Mouse (Mus musculus) kidney, embryonic 14.5 days (tissue): ENCODE measurements around the gene Cdip1. TPM values are rescaled to one million over a fixed set of nuclear protein-coding genes. Genes with fewer than 3 reads are reported as not detected.

ENCODE experiments used
- ATAC-seq: fragments of 200-750 bp; cut with Nextera tagmentation; 2 replicates; pipeline ENCODE4 v1.8.0; 2017; ENCODE audit warnings: moderate number of reproducible peaks, mild to moderate bottlenecking, moderate TSS enrichment, moderate library complexity; ENCODE audit not compliant: low FRiP score, low TSS enrichment
- H3K27ac ChIP-seq: fragments of 300-500 bp; sonication (generic); 2 replicates; pipeline ENCODE4 v1.5.1; 2014; ENCODE audit warnings: low read depth, mild to moderate bottlenecking, low read length, moderate library complexity, mixed read lengths
- H3K27me3 ChIP-seq: fragments of 300-500 bp; sonication (generic); 2 replicates; pipeline ENCODE4 v1.6.1; 2014; ENCODE audit warnings: mild to moderate bottlenecking, low read length; ENCODE audit not compliant: control insufficient read depth, insufficient read depth
- H3K36me3 ChIP-seq: fragments of 300-500 bp; sonication (generic); 2 replicates; pipeline ENCODE4 v1.6.1; 2014; ENCODE audit warnings: low read length, mixed read lengths; ENCODE audit not compliant: control insufficient read depth, insufficient read depth
- H3K4me1 ChIP-seq: fragments of 300-500 bp; sonication (generic); 2 replicates; pipeline ENCODE4 v1.6.1; 2014; ENCODE audit warnings: low read length, mixed read lengths; ENCODE audit not compliant: control insufficient read depth, insufficient read depth
- H3K4me2 ChIP-seq: fragments of 300-500 bp; sonication (generic); replicated peaks from 2 replicates; pipeline ENCODE4 v1.6.1; 2014; ENCODE audit warnings: low read depth, mild to moderate bottlenecking, low read length
- H3K4me3 ChIP-seq: fragments of 300-500 bp; sonication (generic); 2 replicates; pipeline ENCODE4 v1.5.1; 2014; ENCODE audit warnings: mild to moderate bottlenecking, low read length
- H3K9ac ChIP-seq: fragments of 300-500 bp; sonication (generic); 2 replicates; pipeline ENCODE4 v1.6.1; 2014; ENCODE audit warnings: low read depth, mild to moderate bottlenecking, low read length, moderate library complexity
- H3K9me3 ChIP-seq: fragments of 300-500 bp; sonication (generic); 2 replicates; pipeline ENCODE4 v1.6.1; 2016; ENCODE audit warnings: low read length; ENCODE audit not compliant: control insufficient read depth
- WGBS: fragments of 180-500 bp; shearing (Covaris S2); extraction: QIAGEN DNeasy Blood & Tissue Kit; methylation state at CpG from one replicate; pipeline ENCODE4 v1.1.7; 2014; 5-methylcytosine and 5-hydroxymethylcytosine counted together
- polyA plus RNA-seq: library from polyadenylated mRNA; unstranded; fragments of >200 nt; fragmentation: Nextera tagmentation; extraction: Ambion mirVana; gene quantifications from 2 replicates; pipeline ENCODE4 v1.2.1, GENCODE M21; 2014

Cdip1 gene
- polyA plus RNA-seq, 1 experiment from 2014 or later = 98.0 TPM

GRCm38 (mm10) chr16:4778940-4779339, 11.2 kb downstream of the Cdip1 start:
- peaks cover 2% of the 10 kb centered on the region; the same call in 1 of the 2 replicates for H3K36me3 ChIP-seq
- no peaks in the 10 kb centered on the region; the same call in 1 of the 2 replicates for H3K4me1 ChIP-seq
- ATAC-seq = no peak
- H3K9ac ChIP-seq = no peak overlapping the region
- H3K4me3 ChIP-seq = no peak overlapping the region
- H3K27me3 ChIP-seq = no peaks in the 10 kb centered on the region
- no peak overlapping the region for H3K4me2 ChIP-seq
- WGBS = 98% methylated on average over 4 of the region's 4 CpGs
- H3K9me3 ChIP-seq = no peaks in the 10 kb centered on the region
- H3K27ac ChIP-seq = no peak overlapping the region

DNA sequence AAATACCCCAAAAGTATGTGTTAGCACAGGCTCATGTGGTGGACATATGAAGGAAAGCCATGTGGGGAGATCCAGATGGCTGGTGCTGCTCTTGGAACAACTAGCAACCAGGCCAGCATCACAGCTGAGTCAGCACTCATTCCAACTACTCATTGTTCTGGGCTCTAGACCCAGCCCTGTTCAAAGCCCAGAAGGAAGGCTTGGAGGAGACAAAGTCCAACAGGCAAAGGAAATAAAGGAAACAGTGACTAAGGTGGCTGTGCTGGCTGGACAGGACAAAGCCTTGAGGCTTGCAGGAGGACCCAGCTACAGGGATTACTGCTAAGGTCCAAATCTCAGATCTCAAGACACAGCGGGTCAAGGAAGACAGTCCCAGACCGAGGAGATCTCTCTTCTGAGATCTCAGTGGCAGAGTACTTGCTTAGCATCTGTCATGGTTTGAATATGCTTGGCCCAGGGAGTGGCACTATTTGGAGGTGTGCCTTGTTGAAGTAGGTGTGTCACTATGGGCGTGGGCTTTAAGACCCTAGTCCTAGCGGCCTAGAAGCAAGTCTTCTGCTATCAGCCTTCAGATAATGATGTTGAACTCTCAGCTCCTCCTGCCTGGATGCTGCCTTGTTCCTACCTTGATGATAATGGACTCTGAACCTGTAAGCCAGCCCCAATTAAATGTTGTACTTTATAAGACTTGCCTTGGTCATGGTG, 12.0 kb downstream of the Cdip1 start:
- Histone ChIP-seq H3K9ac (no peak overlapping the region), H3K36me3 (no peaks in the 10 kb centered on the region), H3K27ac (no peak overlapping the region), H3K9me3 (no peaks in the 10 kb centered on the region), H3K27me3 (no peaks in the 10 kb centered on the region), H3K4me3 (no peak overlapping the region), H3K4me1 (no peaks in the 10 kb centered on the region; the same call in 1 of the 2 replicates), H3K4me2 (no peak overlapping the region)
- no peak for ATAC-seq
- WGBS = 92% methylated on average over 4 of the region's 4 CpGs

GRCm38 (mm10) chr16:4777171-4777904, 12.8 kb downstream of the Cdip1 start:
- Histone ChIP-seq H3K4me1 (no peaks in the 10 kb centered on the region; the same call in 1 of the 2 replicates), H3K4me2 (no peak overlapping the region), H3K9ac (no peak overlapping the region), H3K36me3 (no peaks in the 10 kb centered on the region), H3K4me3 (no peak overlapping the region), H3K27ac (no peak overlapping the region), H3K27me3 (no peaks in the 10 kb centered on the region), H3K9me3 (no peaks in the 10 kb centered on the region)
- WGBS = 97% methylated on average over 3 of the region's 3 CpGs
- no peak for ATAC-seq

DNA sequence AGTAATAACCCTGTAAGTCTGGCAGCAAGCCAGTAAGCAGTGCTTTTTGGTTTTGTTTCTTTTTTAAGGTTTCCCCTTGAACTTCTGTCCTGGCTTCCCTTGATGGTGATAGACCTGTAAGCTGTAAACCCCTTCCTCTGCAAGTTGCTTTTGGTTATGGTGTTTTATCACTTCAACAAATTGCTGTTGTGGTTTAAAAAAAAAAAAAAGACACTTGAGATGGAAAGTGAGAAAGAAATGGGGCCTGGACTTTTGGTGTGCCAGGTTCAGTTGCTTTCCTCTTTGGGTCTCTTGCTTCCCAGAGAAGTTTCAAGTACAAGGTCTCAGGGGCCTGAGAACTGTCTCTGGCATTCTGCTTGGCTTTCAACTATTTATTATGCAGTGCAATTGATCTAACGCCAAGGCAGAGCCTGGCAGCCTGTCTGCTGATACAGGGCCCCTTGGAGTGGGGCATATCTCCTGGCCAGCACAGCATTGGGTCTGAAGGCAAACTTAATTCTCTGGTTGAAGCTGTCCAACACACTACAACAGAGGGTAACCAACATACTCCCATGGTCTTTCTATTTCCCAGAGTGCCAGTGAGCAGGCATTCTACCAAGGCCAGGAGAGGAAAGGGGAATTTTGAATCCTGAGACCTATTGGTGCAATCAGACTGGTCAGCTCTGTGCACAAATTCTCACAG, 16.7 kb downstream of the Cdip1 start:
- Histone ChIP-seq H3K4me3 (no peak overlapping the region), H3K4me2 (no peak overlapping the region), H3K9ac (no peak overlapping the region), H3K27me3 (no peaks in the 10 kb centered on the region), H3K9me3 (no peaks in the 10 kb centered on the region), H3K27ac (no peak overlapping the region), H3K36me3 (peaks cover 24% of the 10 kb centered on the region), H3K4me1 (no peaks in the 10 kb centered on the region)
- 54% methylated on average over 1 of the region's 1 CpGs for WGBS
- no peak for ATAC-seq

GRCm38 (mm10) chr16:4768719-4769118, 21.4 kb downstream of the Cdip1 start:
- Histone ChIP-seq H3K9me3 (no peaks in the 10 kb centered on the region), H3K27me3 (no peaks in the 10 kb centered on the region), H3K4me2 (no peak overlapping the region), H3K4me3 (no peak overlapping the region), H3K9ac (no peak overlapping the region), H3K4me1 (no peaks in the 10 kb centered on the region), H3K36me3 (peaks cover 70% of the 10 kb centered on the region), H3K27ac (no peak overlapping the region)
- no peak for ATAC-seq
- 98% methylated on average over 5 of the region's 5 CpGs for WGBS

DNA sequence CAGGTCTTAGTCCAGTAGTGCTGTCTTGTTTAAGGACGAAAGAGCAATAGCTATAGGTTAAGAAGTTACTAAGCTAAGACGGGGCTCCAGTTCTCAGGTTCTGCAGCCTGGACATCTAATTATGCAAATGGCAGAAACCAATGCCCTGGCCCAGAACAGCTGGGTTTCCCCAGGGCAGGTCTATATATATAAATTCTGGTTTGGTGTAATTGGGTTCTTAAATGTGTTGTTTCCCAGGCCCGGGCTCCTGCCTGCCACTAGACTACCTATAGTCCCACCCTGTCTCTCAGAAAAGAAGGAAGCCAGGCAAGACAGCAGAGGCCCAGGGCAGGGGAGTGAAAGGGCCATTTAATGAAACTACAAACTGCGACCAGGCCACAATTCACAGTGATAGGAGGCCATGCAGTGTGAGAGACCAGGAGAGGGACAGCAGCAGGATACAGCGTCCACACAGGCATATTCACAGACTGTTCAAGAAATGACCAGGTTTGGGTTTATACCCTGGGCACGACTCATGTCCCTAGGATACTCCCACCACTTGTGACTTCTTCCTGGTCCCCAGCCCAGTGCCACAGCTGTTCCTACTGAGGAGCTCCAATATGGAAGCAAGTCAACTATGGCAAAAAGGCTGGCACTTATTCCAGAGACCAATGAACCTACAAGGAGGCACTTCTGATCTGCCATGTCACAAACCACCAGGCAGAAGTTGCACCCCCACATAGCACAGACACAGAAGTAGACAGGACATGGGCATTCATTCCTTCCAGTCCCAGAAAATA, 22.9 kb downstream of the Cdip1 start:
- no peaks in the 10 kb centered on the region for H3K4me1 ChIP-seq
- no peak overlapping the region for H3K9ac ChIP-seq
- H3K4me2 ChIP-seq = no peak overlapping the region
- peaks cover 81% of the 10 kb centered on the region for H3K36me3 ChIP-seq
- H3K27ac ChIP-seq = no peak overlapping the region
- no peaks in the 10 kb centered on the region for H3K27me3 ChIP-seq
- WGBS = 81% methylated on average over 6 of the region's 6 CpGs
- H3K4me3 ChIP-seq = no peak overlapping the region
- ATAC-seq = no peak
- H3K9me3 ChIP-seq = no peaks in the 10 kb centered on the region

DNA sequence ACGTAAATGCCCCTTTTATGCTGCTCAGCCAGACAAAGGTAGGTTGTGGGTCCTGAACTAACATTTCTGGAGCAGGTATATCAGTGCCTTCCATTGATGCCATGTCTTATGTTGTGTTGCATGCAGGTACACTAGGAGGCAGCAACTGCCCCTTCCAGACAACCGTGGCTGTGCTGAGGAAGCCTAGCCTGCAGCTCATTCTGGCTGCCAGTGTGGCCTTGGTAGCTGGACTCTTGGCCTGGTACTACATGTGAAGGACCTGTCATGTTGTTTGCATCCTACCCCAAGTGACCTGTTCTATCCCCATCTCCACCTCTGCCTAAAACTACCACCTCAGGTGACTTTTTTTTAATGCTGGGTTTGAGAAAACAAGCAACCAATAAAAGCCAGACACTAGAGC, 24.2 kb downstream of the Cdip1 start:
- 92% methylated on average over 2 of the region's 2 CpGs for WGBS
- Histone ChIP-seq H3K27me3 (no peaks in the 10 kb centered on the region), H3K4me2 (no peak overlapping the region), H3K36me3 (peaks cover 81% of the 10 kb centered on the region), H3K9me3 (no peaks in the 10 kb centered on the region), H3K4me1 (no peaks in the 10 kb centered on the region), H3K4me3 (no peak overlapping the region), H3K9ac (no peak overlapping the region), H3K27ac (no peak overlapping the region)
- ATAC-seq = no peak

DNA sequence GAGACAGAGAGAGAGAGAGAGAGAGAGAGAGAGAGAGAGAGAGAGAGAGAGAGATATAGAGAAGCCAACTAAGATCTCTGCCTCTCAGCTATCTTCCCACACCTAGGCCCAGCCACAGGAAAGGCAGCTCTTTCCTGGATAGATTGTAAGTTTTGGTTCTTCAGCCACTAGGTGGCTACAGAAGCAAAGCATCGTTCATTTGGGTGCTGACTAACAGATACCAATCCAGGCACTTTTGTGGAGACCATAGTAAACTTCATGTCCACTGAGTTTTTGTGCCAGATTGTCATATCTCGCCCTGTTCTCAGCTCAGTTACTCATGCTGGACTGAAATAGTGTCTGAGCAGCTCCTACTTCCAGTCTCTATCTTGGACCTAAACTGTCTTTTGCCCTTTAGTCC, 26.8 kb downstream of the Cdip1 start:
- no peaks in the 10 kb centered on the region for H3K27me3 ChIP-seq
- H3K4me1 ChIP-seq = no peaks in the 10 kb centered on the region
- peaks cover 56% of the 10 kb centered on the region for H3K36me3 ChIP-seq
- no peak overlapping the region for H3K27ac ChIP-seq
- H3K9ac ChIP-seq = no peak overlapping the region
- ATAC-seq = 0 out of 2 replicates have a peak, but pooled peaks have one; percentile 71
- H3K9me3 ChIP-seq = no peaks in the 10 kb centered on the region
- H3K4me3 ChIP-seq = no peak overlapping the region
- no peak overlapping the region for H3K4me2 ChIP-seq
- WGBS = 39% methylated on average over 2 of the region's 2 CpGs
